Mouse (Mus musculus) 416B (cell line): ENCODE data around the gene Unc93b1.

ENCODE experiments used
- DNase-seq: peaks from one replicate; pipeline ENCODE4 v3.0.0; 2011; ENCODE audit warnings: low read depth

The Unc93b1 gene

GRCm38 (mm10) chr19:3935032-3935895 lies at the start of gene Unc93b1:
TSS of gene Unc93b1 (plus strand) at chr19:3935186.
- peak; percentile 34 for DNase-seq

- DNase-seq = no peak
Observed at GRCm38 (mm10) chr19:3889096-3889495, 45.9 kb upstream of the Unc93b1 start.

- DNase-seq = peak; percentile 56
Observed at GRCm38 (mm10) chr19:3890181-3890580, 44.8 kb upstream of the Unc93b1 start.

- DNase-seq = no peak
Observed at GRCm38 (mm10) chr19:3893545-3894116, 41.4 kb upstream of the Unc93b1 start.

- no peak for DNase-seq
Observed at GRCm38 (mm10) chr19:3894294-3894693, 40.7 kb upstream of the Unc93b1 start.

- DNase-seq = no peak
Observed at GRCm38 (mm10) chr19:3895171-3895631, 39.8 kb upstream of the Unc93b1 start.

- no peak for DNase-seq
Observed at GRCm38 (mm10) chr19:3896208-3896607, 38.8 kb upstream of the Unc93b1 start.

GRCm38 (mm10) chr19:3897557-3897956 lies 37.4 kb upstream of the Unc93b1 start:
- no peak for DNase-seq

GRCm38 (mm10) chr19:3898952-3899351 lies 36.0 kb upstream of the Unc93b1 start:
- no peak for DNase-seq

- DNase-seq = no peak
Observed at GRCm38 (mm10) chr19:3899618-3900017, 35.4 kb upstream of the Unc93b1 start.

GRCm38 (mm10) chr19:3902966-3903365 lies 32.0 kb upstream of the Unc93b1 start:
- DNase-seq = no peak

- DNase-seq = no peak
Observed at GRCm38 (mm10) chr19:3903648-3904362, 31.2 kb upstream of the Unc93b1 start.

GRCm38 (mm10) chr19:3904363-3904675 lies 30.7 kb upstream of the Unc93b1 start:
- no peak for DNase-seq

GRCm38 (mm10) chr19:3905261-3905969 lies 29.6 kb upstream of the Unc93b1 start:
- DNase-seq = peak; percentile 92

GRCm38 (mm10) chr19:3906326-3906725 lies 28.7 kb upstream of the Unc93b1 start:
- DNase-seq = peak; percentile 45

- DNase-seq = peak; percentile 83
Observed at GRCm38 (mm10) chr19:3906795-3907786, 27.9 kb upstream of the Unc93b1 start, which contains the start of gene Tcirg1. TSS of gene Tcirg1 (minus strand) at chr19:3907133.

GRCm38 (mm10) chr19:3907876-3908660 lies 26.9 kb upstream of the Unc93b1 start:
- DNase-seq = no peak

- DNase-seq = no peak
Observed at GRCm38 (mm10) chr19:3910206-3910605, 24.8 kb upstream of the Unc93b1 start.

GRCm38 (mm10) chr19:3912337-3913204 lies 22.4 kb upstream of the Unc93b1 start, which contains the start of gene Ndufs8:
TSS of gene Ndufs8 (minus strand) at chr19:3912774.
- DNase-seq = peak; percentile 100
